Mouse (Mus musculus) G1E (cell line): ENCODE data around the gene Adam12.

Experiments used
- CTCF ChIP-seq: IDR thresholded peaks from 2 replicates; pipeline ENCODE4 v1.5.1; 2012; ENCODE audit warnings: low read depth, low read length, inconsistent platforms, mixed read lengths
- TAL1 ChIP-seq: conservative IDR thresholded peaks from 2 replicates; pipeline ENCODE4 v1.6.1; 2012; ENCODE audit warnings: low read depth, low read length, inconsistent platforms, mixed read lengths

DNA sequence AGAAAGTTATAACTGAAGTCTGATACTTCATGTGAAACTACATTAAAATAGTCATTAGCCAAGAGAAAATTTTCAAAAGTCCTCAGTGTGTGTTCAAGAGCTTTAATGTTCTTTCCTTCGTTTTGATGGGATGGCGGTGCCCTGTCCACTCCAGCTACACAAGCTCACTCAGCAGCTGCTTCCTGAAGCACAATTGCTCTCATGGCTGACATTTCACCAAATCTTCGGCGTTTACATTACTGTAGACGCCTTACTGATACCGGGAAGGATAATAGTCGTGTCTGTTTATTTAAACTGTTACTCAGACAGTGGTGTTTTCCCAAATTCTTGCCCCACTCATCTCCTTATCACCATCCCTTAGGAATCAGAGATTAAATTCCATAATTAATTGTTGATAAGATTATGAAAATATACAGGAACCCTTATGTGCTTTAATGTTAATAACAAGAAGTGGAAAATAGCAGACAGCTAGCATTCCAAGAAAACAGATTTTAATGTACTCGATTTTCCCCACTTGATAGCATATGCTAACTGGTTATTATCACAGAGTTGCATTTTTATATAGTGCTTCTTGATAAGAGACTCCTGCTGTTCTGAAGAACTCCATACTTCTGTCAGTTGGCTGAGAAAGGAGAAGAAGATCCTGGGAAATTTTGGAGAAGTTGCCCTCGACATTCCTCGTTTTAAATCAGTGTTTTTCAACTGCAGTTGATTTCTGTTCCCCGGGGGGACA is 160.6 kb downstream of the Adam12 start:
- TF ChIP-seq CTCF (no peak), TAL1 (no peak)
